Mouse (Mus musculus) cerebellum, postnatal 25 days (tissue): ENCODE results near the gene Mpst.

Experiments used
- DNase-seq, 2 experiments: peaks; one replicate each; pipeline ENCODE4 v3.0.0; 2021; ENCODE audit warnings: mixed read lengths in 2 of 2

The Mpst gene

GRCm38 (mm10) chr15:78437237-78438017, 31.2 kb downstream of the Mpst start:
- DNase-seq: peak; percentile 55 to 67

GRCm38 (mm10) chr15:78438018-78438394, 31.8 kb downstream of the Mpst start:
- DNase-seq: no peak

- no peak for DNase-seq
These were observed 32.3 kb downstream of the Mpst start for GRCm38 (mm10) chr15:78438505-78438904.

GRCm38 (mm10) chr15:78438973-78439372, 32.8 kb downstream of the Mpst start:
- no peak for DNase-seq

GRCm38 (mm10) chr15:78442231-78442630, 36.0 kb downstream of the Mpst start:
- DNase-seq: no peak

- no peak for DNase-seq
These were observed 37.6 kb downstream of the Mpst start for GRCm38 (mm10) chr15:78443857-78444256.

- no peak for DNase-seq
These were observed 40.9 kb downstream of the Mpst start for GRCm38 (mm10) chr15:78447121-78447520.

- DNase-seq: peak; percentile 96 to 99
These were observed 41.7 kb downstream of the Mpst start for GRCm38 (mm10) chr15:78447746-78448535.

GRCm38 (mm10) chr15:78449131-78449530, 42.9 kb downstream of the Mpst start:
- DNase-seq: no peak

- DNase-seq: peak; percentile 20 to 58
These were observed 43.6 kb downstream of the Mpst start for GRCm38 (mm10) chr15:78449694-78450418.

GRCm38 (mm10) chr15:78450419-78450768, 44.2 kb downstream of the Mpst start:
- DNase-seq: no peak

- DNase-seq: no peak
These were observed 45.0 kb downstream of the Mpst start for GRCm38 (mm10) chr15:78451201-78451600.

GRCm38 (mm10) chr15:78452929-78453328, 46.7 kb downstream of the Mpst start:
- no peak for DNase-seq

- DNase-seq: no peak
These were observed 49.0 kb downstream of the Mpst start for GRCm38 (mm10) chr15:78455168-78455567.

GRCm38 (mm10) chr15:78456051-78456450, 49.8 kb downstream of the Mpst start:
- peak; percentile 56 to 67 for DNase-seq

- DNase-seq: no peak
These were observed 51.0 kb downstream of the Mpst start for GRCm38 (mm10) chr15:78457193-78457592.

- no peak for DNase-seq
These were observed 56.8 kb downstream of the Mpst start for GRCm38 (mm10) chr15:78462981-78463380.
